Mouse (Mus musculus): ENCODE data around the gene Hnrnph3.

DNA sequence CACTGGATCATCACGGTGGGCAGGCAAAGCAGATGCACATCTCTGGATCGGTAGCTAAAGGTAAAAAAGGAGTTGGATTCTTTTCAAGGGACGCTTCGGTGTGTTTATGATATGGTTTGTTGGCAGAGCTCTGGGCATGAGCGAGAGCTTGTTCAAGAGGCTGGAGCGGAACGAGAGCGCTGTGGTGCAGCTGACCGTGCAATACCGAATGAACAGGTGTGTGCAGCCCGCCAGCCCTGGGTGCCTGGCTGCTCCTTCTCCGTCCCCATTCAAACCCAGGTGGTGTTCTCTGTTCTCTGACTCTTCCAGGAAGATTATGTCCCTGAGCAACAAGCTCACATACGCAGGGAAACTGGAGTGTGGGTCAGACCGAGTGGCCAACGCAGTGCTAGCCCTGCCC lies 57.7 kb downstream of the Hnrnph3 start:
- TF ChIP-seq CTCF (IDR thresholded peaks at IDR 0.05) = no peak
- no peak for TF ChIP-seq EP300 (IDR thresholded peaks at IDR 0.05)

Measured in lung, postnatal 0 days (tissue).